Mouse (Mus musculus) mouse trophoblast stem cell (cell line): ENCODE data around the gene Tppp3.

Experiments used
- in situ Hi-C, 2 experiments: fragments of 300-500 bp; cut with MseI, MboI; formaldehyde crosslinking; loops; 2 replicates in 1 of 2; 3 replicates in 1 of 2; pipeline ENCODE4 v1.15.1; 2025

Tppp3 gene

DNA sequence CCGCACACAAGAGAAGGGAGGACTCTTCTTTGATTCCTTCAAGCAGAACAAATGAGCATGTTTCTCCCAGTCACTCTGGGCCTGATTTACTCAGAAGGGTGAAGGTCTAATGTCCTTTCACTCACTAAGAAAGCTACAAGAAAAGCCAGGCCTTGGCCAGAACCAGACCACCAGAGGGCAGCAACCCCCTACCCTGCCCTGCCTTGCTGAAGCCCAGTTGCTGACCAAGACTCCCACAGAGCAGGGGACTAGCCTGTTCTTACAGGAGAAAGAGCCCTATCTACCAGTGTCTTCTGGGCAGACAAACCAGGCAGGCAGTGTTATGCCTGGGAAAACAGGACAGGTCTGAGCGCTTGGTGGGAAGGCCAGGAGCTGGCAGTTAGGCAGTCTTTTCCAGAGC, 13.1 kb upstream of the Tppp3 start:
- in situ Hi-C loops: no loop called here

DNA sequence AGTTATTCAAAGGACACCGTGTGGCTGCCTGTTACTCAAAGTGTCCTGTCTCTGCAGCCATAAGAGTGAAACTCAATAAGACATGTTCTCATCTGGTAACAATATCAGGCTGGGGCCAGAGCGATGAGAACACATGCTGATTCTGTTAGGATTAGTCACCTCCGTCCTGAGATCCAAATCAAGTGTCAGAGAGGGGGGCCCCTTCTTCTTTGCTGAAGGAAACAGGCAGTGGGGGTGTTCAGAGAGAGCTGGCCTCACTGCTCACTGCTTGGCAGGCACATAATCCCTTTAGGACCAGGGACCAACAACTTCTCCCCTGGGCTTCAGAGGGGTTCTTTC, 12.7 kb upstream of the Tppp3 start:
- in situ Hi-C loops: no loop called here

DNA sequence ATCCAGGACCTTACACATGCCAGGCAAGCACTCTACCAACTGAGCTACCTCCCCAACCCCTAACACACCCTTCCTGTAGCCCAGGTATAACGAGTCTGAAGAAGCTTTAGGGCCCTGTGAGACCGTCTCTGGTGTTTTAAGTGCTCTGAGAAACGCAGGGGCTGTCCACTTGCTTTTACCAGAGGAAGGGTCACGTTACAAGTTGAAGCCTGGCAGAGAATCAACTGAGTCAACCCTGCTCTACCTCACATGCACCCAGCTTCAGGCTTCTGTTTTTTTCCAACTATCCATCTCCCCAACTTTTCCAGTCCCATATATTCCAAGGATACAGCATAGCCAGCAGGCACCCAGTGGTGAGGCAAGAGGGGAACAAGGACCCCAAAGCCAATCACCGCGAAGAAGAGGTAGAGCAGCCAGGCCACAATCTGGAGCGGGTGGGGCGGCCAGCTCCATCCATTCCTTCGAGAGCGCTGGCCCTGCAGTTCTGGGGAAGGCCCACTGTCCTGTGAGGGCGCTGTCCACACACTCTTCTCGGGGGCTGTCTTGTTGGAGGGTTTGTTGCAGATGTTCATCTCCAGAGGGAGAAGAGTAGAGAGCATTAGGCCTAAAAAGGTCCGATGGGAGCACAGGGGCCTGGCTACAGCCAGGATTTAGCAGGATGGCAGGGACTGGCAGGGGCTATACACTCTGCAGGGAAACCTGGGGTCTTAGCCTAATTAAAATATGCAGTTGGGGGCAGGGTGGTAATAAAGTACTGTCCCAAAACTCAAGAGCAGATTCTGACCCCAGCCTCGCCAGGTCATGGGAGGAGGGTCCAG, 12.1 kb upstream of the Tppp3 start:
- in situ Hi-C loops: no loop called here

DNA sequence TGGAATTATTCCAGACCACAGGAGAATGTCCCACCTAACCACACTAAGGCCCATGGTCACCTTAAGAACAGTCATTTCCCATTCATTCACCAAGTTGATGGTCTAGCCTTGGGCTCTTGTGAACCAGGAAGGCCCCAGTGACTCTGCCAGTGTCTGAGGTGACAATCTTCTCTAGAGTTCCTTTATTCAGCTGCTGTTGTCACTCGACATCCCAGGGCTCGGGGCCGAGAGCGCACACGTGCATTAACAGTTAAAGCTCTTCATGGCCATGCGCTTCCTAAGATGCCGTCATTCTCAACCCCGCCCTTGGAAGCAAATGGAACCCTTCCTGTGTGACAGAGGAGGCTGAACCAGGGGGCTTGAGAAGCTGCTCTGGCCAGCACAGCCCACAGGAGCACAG, 10.8 kb upstream of the Tppp3 start:
- in situ Hi-C loops: no loop called here

DNA sequence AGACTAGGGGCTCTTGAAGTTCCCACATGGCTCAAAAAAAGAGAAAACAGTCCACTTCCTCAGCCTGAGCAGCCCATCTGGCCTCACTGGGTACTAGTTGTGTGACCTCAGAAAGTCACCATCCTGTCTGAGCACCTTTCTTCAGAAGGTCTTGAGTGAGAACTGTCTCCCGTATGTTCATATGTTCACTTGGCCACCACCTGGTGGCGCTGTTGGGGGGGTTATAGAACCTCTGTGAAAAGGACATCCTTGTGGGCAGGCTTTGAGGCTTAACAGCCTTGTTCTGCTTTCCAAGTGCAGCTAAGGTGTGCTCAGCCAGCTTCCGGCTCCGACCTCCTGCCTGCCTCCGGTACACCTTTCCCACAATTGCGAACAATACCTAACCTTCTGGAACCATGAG, 10.1 kb upstream of the Tppp3 start:
- in situ Hi-C loops: no loop called here

DNA sequence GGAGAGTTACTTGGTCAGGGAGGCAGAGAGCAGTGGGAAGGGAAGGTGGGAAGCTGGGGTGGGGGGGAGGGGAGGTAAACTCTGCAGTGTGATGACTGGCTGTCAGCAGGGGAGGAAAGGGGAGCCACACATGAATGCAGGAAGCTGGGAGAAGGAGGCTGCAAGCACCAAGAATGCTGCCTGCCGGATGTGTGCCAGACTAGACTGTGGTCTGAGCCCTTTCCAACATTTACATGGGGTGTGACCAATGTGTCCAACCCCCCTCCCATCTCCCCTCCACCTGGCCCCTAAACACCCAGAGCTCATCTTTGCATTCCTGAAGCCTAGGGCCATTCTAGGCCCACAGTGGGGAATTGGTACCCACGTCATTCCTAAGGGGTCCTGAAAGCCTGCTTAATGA, 9.7 kb upstream of the Tppp3 start:
- in situ Hi-C loops: no loop called here

DNA sequence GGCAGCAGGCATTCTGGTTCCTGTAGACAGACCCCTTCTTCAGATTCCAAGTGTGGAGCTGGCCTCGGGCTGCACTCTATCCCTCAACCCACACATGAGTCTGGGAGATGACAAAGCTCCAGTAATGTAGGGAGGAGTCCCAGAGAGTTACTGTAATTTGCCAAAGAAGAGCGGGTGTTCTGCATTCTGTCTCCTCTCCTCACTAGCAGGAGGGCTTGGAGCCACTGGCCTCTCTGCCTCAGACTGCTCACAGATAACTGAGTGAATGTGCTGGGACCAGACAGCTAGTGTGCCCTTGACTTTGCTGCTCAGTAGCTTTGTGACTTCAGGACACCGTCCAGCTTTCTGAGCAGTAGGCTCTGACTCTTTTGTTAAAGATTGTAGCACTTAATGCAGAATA, 6.5 kb upstream of the Tppp3 start:
- in situ Hi-C loops: no loop called here

DNA sequence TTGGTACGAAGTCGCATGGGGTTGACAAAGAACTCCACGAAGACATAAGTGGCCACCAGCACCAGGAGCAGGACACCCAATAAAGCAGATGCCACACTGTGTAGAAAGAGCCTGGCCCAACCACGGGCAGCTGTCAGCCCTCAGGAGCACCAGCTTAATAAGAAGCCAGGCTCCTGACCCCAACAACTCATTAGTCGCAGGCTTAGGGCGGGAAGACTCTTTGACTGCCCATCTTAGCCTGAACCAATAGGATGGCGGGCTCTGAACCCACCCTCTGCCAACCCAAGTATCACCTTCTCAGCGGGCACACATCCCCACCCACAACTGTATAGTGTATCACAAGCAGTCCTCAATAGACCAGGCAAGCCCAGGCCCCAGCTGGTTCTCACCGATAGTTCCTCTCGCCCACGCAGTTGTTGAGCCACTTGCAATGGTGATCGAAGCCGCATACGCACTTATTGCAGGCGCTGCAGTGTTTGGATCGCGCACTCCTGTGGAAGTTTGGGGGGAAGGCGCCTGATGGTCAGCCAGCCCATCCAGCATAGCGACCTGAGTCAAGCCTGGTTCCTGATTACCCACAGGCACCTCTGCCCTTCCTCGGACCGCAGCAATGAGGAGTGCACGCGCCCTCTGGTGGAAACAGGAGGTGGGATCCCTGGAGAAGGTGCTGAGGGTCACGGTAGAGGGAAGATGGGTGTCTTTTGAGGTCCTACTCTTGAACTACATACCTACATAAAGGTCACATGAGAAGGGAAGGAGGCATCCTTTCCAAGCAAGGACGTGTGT, 5.5 kb upstream of the Tppp3 start:
- in situ Hi-C loops: no loop called here

DNA sequence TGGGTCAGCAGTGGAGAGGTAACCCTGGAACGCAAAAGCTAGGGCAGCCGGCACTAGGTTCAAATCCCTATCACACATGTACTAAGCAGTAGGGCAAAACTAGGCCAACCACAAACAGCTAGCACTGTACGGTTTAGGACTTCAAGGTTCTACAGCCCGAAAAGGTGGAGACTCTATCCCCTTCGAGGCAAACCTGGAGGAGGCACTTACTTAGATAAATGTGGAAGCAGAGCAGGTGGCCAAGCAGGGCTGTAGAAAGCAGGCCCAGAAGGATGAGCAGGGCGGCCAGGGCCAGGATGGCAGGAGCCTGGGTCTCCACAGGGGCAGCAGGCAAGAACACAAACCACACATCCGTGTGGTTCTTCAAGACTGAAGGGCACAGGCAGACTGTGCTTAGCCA, 4.8 kb upstream of the Tppp3 start:
- in situ Hi-C loops: no loop called here

DNA sequence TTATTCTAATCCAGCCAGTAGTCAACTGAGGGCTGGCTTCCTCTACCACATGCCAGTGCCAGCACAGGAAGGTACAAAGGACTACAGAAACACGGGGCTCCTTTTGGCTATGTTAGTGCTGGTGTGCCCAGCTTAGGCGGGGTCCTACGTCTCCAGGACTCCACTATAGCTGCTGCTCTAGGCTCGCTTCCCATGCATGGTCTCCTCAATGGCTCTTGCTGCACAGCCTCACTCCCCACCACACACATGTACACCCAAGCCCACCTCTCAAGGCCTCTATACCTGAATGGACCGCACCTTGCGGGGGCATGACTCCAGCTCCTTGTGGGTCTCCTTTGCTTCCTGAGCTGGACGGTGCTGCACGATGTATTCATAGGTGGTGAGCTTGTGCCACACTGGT, 4.4 kb upstream of the Tppp3 start:
- in situ Hi-C loops: no loop called here

DNA sequence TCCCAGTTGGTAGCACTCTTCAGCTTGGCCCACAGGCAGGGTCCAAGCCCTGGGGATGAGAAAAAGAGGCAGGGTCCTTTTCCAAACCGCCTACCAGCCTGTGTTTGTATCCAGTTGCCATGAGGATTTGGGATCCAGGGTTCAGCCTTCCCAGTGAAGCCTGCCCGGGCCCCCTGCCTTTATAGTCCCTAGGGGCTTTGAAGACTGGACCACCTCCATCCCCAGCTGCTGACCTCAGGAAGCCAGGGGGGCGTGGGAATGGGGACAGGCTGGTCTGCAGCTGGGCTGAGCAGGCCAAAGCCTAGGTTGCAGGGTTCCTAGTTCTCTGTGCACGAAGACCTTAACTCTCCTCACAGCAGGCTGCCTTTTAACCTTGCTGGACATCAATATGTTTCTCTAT, 3.9 kb upstream of the Tppp3 start:
- in situ Hi-C loops: no loop called here

DNA sequence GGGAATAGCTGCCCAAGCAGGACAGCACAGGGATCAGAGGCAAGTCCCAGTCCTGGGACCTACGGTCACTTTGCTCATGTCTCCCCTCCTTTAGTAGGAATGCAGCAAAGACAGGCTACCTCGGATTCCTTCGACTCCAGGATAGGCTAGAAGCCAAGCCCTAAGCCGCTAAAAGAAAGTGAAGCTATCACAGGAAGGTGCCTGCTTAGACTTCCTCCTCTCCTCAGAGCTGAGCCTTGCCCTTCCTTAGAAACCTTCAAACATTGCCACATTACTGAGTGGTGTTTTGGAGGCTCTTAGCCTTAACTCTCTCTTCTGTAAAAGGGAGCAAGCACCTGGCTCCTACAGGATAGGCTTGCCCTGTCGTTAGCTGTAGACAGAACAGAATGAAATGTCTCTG, 3.4 kb upstream of the Tppp3 start:
- in situ Hi-C loops: no loop called here

DNA sequence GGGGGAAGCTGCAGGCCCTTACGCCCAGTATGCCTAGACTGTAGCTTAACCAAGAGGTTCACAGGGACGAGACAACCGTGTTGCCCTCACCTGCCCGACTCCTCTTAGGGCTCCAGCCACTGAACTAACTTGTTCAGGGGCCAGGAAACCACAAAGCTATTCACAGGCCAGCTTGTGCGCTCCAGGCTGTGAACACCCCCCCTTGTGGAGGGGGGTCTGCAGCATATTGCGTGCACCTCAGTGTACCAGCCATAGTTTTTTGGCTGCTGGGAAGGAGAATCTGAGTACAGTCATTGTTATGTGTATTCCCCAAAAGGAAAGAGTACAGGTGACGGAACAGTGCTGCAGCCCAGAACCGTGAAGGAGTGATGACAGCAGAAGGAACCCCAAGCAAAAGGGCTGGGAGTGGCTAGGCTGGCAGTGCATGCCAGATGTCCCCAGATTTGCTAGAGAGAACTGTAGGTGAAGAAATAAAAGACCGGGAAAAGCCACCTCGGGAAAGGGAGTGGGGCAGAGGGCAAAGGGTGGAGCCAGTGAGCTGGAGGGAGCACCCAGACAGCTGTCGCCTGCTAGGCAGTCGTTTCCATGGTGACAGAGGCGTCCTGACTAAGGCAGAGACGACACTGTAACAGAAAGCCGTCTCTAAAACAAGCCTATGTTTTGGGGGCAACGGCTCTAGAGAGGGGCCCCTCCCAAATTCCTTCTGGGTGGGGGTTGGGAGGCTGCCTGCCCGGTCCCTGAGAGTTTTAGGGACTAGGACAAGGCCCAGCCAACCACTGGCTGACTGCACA, 2.7 kb upstream of the Tppp3 start:
- in situ Hi-C loops: no loop called here

DNA sequence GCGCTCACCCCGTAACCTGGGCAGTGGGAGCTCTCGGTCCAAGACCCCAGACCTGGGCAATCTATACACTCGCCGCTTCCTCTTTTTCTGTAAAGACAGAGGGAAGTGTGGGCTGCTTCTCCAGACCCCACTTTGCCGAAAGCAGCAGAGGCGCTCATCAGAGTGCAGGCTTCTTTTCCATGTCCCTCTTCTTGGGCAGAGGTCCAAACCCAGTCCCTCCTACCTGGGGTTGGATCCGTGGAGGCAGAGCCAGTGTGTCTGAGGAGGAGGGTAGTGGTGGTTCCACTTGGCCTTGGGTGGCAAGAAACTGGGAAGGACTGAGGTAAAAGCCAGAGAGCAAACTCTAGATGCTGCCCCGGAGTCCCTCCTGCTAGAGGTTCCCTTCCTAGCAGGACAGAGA, 1.7 kb upstream of the Tppp3 start:
- in situ Hi-C loops: no loop called here

DNA sequence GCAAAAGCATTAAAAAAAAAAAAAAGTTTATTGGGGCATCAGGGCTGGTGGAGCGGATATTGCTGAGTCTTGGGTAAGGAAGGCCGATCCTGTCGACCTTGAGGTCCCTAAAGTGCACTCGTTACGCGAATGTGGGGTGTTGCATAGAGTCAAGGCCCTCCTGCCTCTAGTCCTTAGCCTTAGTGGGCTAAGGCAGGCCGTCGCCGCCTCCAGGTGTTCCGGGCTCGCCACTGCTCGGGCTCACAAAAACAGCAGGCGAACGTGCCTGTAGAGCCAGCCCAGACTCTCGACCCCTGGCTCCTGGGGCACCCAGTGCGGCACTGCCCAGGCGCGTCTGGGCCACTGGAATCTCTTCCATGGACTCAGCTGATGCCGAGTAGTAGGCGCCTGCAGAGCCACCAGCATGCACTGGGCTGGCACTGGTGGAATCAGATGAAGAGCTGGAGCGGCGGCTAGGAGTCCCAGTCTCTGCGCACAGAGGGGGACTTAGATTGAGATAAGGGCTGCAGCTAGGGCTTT, 1.1 kb upstream of the Tppp3 start:
- in situ Hi-C loops: no loop called here

DNA sequence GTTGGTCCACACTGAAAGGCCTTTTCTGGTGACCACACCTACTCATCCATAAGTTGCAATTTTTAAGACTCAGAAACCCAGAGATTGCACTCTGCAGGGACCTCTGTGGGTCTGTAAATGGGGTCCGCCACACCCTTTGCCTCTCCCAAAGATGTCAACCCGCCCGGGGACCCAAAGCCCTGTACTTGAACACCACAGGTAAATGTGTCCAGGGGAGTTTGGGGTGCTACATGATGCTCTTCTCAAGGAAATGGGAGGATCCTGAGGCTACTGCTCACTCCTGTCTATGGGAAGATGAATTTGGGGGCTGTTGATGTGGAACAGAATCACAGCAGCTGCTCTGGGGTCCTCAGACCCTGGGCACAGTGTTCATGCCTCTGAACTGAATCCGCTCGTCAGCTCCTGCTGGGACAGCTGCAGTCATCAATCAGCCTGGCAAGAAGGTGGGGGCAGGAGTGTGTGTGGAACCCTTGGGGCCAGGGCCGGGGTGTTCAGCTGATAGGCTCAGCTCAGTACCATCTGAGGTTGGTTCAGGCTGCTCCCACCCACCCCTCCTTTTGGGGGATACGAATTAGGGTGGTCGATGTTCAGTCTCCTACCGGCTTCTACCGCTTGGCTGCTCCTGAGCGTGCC, 529 bp downstream of the Tppp3 start:
- in situ Hi-C loops: no loop called here

DNA sequence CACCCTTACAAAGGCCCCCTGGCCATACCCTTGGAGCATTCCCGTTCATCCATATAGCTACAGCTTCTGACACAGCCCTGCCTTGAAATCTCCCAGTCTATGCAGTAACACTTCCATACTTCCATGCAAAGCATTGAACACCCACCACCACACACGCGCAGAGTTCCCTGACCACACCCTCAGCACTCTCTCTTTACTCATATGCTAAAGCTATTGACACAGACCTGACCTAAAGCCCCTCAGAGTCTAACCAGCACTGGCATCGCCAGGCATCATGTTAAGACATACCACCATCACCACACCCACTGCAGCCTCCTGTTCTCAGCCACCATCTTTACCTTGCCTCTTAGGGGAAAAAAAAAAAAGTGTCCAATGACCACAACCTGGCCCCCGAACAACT, 1.1 kb downstream of the Tppp3 start:
- in situ Hi-C loops: no loop called here

DNA sequence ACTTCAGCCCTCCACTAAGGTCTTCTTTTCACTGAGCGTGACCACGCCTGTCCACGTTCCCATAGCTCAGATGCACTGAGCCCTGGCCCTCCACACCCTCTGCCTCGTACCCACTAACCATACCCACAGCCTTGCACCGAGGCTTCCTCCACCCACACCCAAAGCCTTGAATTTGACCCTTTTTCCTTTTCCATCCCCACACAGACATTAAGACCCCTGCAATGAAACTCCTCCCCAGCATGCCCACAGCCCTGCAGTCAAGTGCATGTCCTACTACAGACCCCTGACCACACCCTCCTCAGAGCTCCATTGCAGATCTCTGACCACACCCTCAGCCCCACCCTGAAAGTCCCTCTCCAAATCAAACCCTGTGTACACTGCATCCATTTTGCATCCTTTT, 1.5 kb downstream of the Tppp3 start:
- in situ Hi-C loops: no loop called here

DNA sequence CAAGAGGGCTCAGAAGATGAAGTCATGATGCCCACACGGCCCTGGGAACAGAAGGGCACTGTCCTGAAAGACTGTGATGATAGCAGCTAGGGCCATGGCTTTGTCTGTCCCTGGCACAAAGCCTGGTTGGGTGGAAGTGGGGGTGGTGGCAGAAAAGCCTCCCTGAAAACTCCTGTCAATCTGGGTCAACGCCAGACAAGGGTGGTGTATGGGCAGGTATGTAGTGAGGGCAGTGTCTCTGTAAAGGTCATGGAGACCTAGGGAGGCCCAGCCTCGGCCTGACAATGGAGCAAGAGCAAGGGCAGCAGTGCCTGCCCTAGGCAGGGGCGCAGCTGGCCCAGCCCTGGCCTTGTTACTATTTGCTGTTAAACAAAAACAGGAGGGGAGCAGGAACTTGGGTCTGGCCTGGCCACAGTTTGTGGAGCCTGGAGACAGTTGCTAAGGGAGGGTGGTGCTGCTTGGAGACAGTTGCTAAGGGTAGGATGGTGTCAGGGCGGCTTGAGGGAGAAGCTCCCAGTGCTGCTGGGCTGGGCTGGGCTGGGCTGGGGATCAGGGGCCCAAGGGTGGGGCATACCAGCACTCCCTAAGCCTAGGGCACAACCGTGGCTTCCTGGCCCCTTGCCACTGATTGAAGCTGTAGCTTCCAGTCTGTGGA, 2.2 kb downstream of the Tppp3 start:
- in situ Hi-C loops: no loop called here

DNA sequence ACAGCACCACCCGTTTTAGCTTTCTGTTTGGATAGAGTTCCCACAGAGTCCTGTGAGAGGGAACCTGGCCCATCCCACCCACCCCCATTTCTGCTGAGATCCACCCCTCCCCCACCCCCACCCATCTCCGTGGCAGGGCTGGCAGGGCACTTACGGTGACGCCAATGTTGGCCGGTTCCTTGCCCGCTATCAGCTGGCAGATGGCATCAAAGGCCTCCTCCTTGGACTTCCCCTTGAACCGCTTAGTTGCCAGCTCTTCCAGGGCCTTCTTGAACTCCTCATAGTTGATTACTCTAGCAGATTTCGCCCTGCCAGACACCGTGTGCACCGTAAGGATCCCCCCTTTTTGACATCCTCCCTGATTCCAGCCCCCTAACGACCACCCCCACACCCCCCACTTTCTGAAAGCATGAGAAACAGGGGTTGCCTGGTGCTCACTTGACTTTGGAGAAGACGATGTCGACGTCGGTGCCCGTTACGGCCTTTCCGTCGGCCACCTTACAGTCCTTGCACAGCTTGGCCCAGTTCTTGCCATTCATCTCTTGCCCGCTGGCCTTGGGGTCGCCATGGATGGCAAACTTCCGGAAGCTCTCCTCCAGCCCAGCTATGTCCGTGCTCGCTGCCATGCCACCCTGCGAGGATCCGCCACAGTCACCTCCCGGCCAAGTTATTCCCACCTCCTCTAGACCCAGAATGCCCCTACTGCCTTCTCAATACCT, 3.2 kb downstream of the Tppp3 start:
- in situ Hi-C loops: no loop called here
